Mouse (Mus musculus) myocyte (in vitro differentiated cells): ENCODE results near the gene Atp1b2.
A peak's percentile ranks its signal among the peaks of the same experiment; 100 is the strongest.

ENCODE experiments used
- MAX ChIP-seq: IDR thresholded peaks from one replicate; pipeline ENCODE4 v1.6.1; 2011; ENCODE audit warnings: low read depth, mild to moderate bottlenecking, control low read depth
- POLR2A ChIP-seq: IDR thresholded peaks from one replicate; pipeline ENCODE4 v1.6.1; 2011; ENCODE audit warnings: low read depth, mild to moderate bottlenecking, control low read depth, moderate library complexity; ENCODE audit not compliant: insufficient read length
- POLR2AphosphoS2 ChIP-seq: IDR thresholded peaks from one replicate; pipeline ENCODE4 v1.6.1; 2011; ENCODE audit warnings: low read depth, control low read depth; ENCODE audit not compliant: insufficient read length

DNA sequence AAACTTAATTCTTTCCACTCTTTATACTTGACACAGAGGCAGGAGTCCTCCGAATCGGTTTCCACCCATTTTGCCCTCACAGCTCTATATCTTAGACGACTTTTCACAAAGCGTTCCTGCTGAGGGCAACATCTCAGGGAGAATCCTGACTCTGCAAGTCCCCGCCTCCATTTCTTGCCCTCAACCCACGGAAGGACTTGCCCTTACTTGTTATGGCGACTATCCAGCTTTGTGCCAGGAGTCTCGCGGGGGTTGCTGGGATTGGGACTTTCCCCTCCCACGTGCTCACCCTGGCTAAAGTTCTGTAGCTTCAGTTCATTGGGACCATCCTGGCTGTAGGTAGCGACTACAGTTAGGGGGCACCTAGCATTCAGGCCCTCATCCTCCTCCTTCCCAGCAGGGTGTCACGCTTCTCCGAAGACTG is 25.6 kb downstream of the Atp1b2 start, which contains the start of the genes Wrap53 and Trp53:
- TF ChIP-seq MAX (peak; percentile 93), POLR2AphosphoS2 (peak; percentile 66), POLR2A (peak; percentile 69)
